Mouse (Mus musculus) embryonic fibroblast, embryonic 13.5 days (primary cell): ENCODE measurements around the gene Entpd5.

Experiments
- CTCF ChIP-seq: IDR thresholded peaks from 2 replicates; pipeline ENCODE4 v1.5.1; 2011; ENCODE audit warnings: mild to moderate bottlenecking, control low read depth, low read length, moderate library complexity, borderline replicate concordance; ENCODE audit not compliant: insufficient read depth
- POLR2A ChIP-seq: IDR thresholded peaks from 2 replicates; pipeline ENCODE4 v1.6.1; 2011; ENCODE audit warnings: low read depth, mild to moderate bottlenecking, control low read depth, low read length, moderate library complexity

DNA sequence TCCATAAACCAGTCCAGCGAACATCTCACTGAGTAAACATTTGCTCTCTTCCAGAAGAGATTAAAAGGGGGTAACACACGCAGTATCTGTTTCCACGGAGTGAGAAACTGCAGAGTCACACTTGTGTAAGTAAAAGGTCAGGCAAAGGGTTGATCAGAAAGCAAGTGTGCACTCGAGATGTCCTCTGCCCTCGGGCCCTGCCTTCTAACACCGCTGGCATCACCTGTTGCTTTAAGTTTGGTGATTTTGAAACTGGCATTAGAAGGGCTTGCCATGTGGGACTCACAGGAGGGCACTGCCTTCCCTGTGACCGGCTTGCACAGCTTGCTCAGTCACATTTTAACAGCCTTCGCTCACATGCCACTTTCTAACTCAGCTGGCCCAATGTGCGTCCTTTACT is 9.2 kb downstream of the Entpd5 start:
- TF ChIP-seq CTCF (no peak), POLR2A (no peak)
